In genomic region chr11:78982513-78983291, GRCm38 (mm10) we compare ENCODE assay signal across 10 mouse cellular contexts. TPM values are rescaled to one million over a fixed set of nuclear protein-coding genes. Genes with fewer than 3 reads are reported as not detected.
DNase-seq lines count a peak whose midpoint lies in the region; ATAC-seq and TF ChIP-seq lines count a peak whose summit lies in the region.
"Had no signal": no experiment of that assay in that cellular context is flagged by ENCODE, and none has a peak within 500 bp of the region (broad histone marks: within the 10 kb centered on the region; RNA-seq: fewer than 3 reads in every experiment).

No protein-coding gene starts in this region.

- no peak overlapping the region for H3K27ac ChIP-seq in heart, embryonic 10.5 days
- H3K27ac ChIP-seq in MEL (ENCODE audit: control insufficient read depth, low read depth, low read length), result peak overlapping the region; percentile 78
- H3K27ac ChIP-seq in intestine, embryonic 16.5 days (ENCODE audit: low read length), result peak overlapping the region; percentile 55
- H3K27ac ChIP-seq: limb, embryonic 12.5 days had no signal

- peak in 1 of 2 experiments; percentile 29 for TF ChIP-seq EP300 in MEL (IDR thresholded peaks at IDR 0.05; ENCODE audit: low read depth in 1 of 2, low read length in 2 of 2)

- ATAC-seq in intestine, embryonic 16.5 days, result no peak

- H3K4me1 ChIP-seq in heart, embryonic 10.5 days, result peaks cover 12% of the 10 kb centered on the region
- H3K4me1 ChIP-seq in MEL (ENCODE audit: control insufficient read depth in 1 of 2, insufficient read depth in 2 of 2, low read length in 2 of 2), result peaks cover 37 to 54% of the 10 kb centered on the region in 2 experiments
- peaks cover 31% of the 10 kb centered on the region for H3K4me1 ChIP-seq in intestine, embryonic 16.5 days (ENCODE audit: control insufficient read depth, insufficient read depth, low read length)

- no peaks in the 10 kb centered on the region for H3K27me3 ChIP-seq in heart, embryonic 10.5 days (ENCODE audit: insufficient read depth, poor library complexity, severe bottlenecking)
- no peaks in the 10 kb centered on the region for H3K27me3 ChIP-seq in MEL (ENCODE audit: control insufficient read depth in 1 of 2, insufficient read depth in 2 of 2, low read length in 2 of 2)
- no peaks in the 10 kb centered on the region for H3K27me3 ChIP-seq in intestine, embryonic 16.5 days (replicated peaks; ENCODE audit: control insufficient read depth, insufficient read depth, low read length)
- H3K27me3 ChIP-seq: limb, embryonic 12.5 days had no signal

- H3K9ac ChIP-seq in MEL (ENCODE audit: control insufficient read depth, low read depth, low read length, poor library complexity, severe bottlenecking), result peak overlapping the region; percentile 60
- 0 out of 2 replicates have a peak overlapping the region, but pooled peaks have one; percentile 65 for H3K9ac ChIP-seq in intestine, embryonic 16.5 days (ENCODE audit: low read depth, low read length)
- H3K9ac ChIP-seq: limb, embryonic 12.5 days had no signal

- no peaks in the 10 kb centered on the region for H3K36me3 ChIP-seq in heart, embryonic 10.5 days
- H3K36me3 ChIP-seq in MEL (ENCODE audit: control insufficient read depth in 1 of 2, insufficient read depth in 2 of 2, low read length in 2 of 2), result peaks cover 5 to 46% of the 10 kb centered on the region in 2 experiments
- H3K36me3 ChIP-seq in intestine, embryonic 16.5 days (ENCODE audit: control insufficient read depth, insufficient read depth, low read length), result no peaks in the 10 kb centered on the region
- H3K36me3 ChIP-seq: limb, embryonic 12.5 days had no signal

- H3K4me2 ChIP-seq in intestine, embryonic 16.5 days (ENCODE audit: low read depth, low read length), result peak overlapping the region; percentile 49
- H3K4me2 ChIP-seq: limb, embryonic 12.5 days had no signal

- no peak for TF ChIP-seq CTCF in MEL (IDR thresholded peaks at IDR 0.05 in 2 of 3, conservative IDR thresholded peaks at IDR 0.05 in 1 of 3; ENCODE audit: control insufficient read depth in 1 of 3, insufficient read depth in 1 of 3, low read depth in 2 of 3, low read length in 3 of 3, poor library complexity in 1 of 3, severe bottlenecking in 1 of 3)

- H3K9me3 ChIP-seq in heart, embryonic 10.5 days, result no peaks in the 10 kb centered on the region
- no peaks in the 10 kb centered on the region for H3K9me3 ChIP-seq in MEL (replicated peaks; ENCODE audit: insufficient read depth, low read length)
- no peaks in the 10 kb centered on the region for H3K9me3 ChIP-seq in intestine, embryonic 16.5 days (ENCODE audit: control insufficient read depth, low read length)
- H3K9me3 ChIP-seq: limb, embryonic 12.5 days had no signal

- no peak for TF ChIP-seq RAD21 in MEL (IDR thresholded peaks at IDR 0.05; ENCODE audit: low read depth, low read length)

- H3K4me3 ChIP-seq in heart, embryonic 10.5 days, result no peak overlapping the region
- H3K4me3 ChIP-seq in MEL (ENCODE audit: control insufficient read depth in 1 of 2, insufficient read depth in 1 of 2, low read depth in 2 of 2, low read length in 2 of 2), result peak overlapping the region; percentile 66 to 95
- H3K4me3 ChIP-seq in intestine, embryonic 16.5 days (ENCODE audit: low read length), result peak overlapping the region; percentile 8; the same call in 1 of the 2 replicates
- H3K4me3 ChIP-seq: limb, embryonic 12.5 days had no signal

- peak; percentile 65 for DNase-seq in heart, embryonic 10.5 days (ENCODE audit: low spot score)
- no peak for DNase-seq in heart, adult 9 months (ENCODE audit: low spot score in 2 of 2)
- peak; percentile 85 for DNase-seq in MEL (ENCODE audit: low read depth, low spot score)
- peak; percentile 59 to 63 for DNase-seq in natural killer cell, adult 2 months (ENCODE audit: low spot score in 2 of 2)
- DNase-seq in right cerebral cortex, postnatal 4 days, result no peak
- no peak for DNase-seq in cerebellum, adult 11 months
- no peak for DNase-seq in left cerebral cortex, postnatal 4 days
- DNase-seq: kidney, adult 18-20 months had no signal

- peak in 1 of 2 experiments; percentile 47; a peak in 1 of 4 replicates for TF ChIP-seq POLR2A in MEL (IDR thresholded peaks at IDR 0.05; ENCODE audit: control insufficient read depth in 1 of 2, insufficient read depth in 1 of 2, low read depth in 1 of 2, low read length in 2 of 2, poor library complexity in 1 of 2)

- H3K79me2 ChIP-seq in MEL (ENCODE audit: control insufficient read depth, insufficient read depth, low read length, poor library complexity), result peaks cover 46% of the 10 kb centered on the region

- WGBS in heart, embryonic 10.5 days, result 78% methylated on average over 12 of the region's 12 CpGs
- whole genome bisulfite sequencing in intestine, embryonic 16.5 days, result 66% methylated on average over 12 of the region's 12 CpGs

- intact Hi-C loops in left cerebral cortex, postnatal 4 days (cut with DNase I), result no loop called here

TF ChIP-seq in MEL, 35 proteins besides CTCF, POLR2A, EP300 and RAD21:
- TF ChIP-seq TBP (IDR thresholded peaks at IDR 0.05; ENCODE audit: low read depth, low read length) (peak; percentile 74), POLR2AphosphoS5 (IDR thresholded peaks at IDR 0.05; ENCODE audit: borderline replicate concordance, low read depth, low read length) (no peak), CHD1 (IDR thresholded peaks at IDR 0.05; ENCODE audit: low read depth, low read length) (0 out of 2 replicates have a peak, but pooled peaks have one; percentile 52), JUND (IDR thresholded peaks at IDR 0.05; ENCODE audit: low read depth, low read length) (no peak), POLR2AphosphoS2 (IDR thresholded peaks at IDR 0.05; ENCODE audit: low read length) (peak; percentile 52; the same call in 1 of the 2 replicates), GABPA (IDR thresholded peaks at IDR 0.05; ENCODE audit: low read depth, low read length) (no peak), E2F4 (IDR thresholded peaks at IDR 0.05; ENCODE audit: borderline replicate concordance, low read depth, low read length) (no peak), CHD2 (IDR thresholded peaks at IDR 0.05; ENCODE audit: low read length) (no peak), ZNF384 (IDR thresholded peaks at IDR 0.05; ENCODE audit: low read depth, low read length) (no peak), SMC3 (IDR thresholded peaks at IDR 0.05; ENCODE audit: low read depth, low read length) (no peak), BHLHE40 (IDR thresholded peaks at IDR 0.05; ENCODE audit: borderline replicate concordance, low read depth, low read length) (no peak), MYC (IDR thresholded peaks at IDR 0.05; ENCODE audit: low read depth, low read length) (no peak), GATA1 (IDR thresholded peaks at IDR 0.05; ENCODE audit: low read depth, low read length) (no peak; the same call in 1 of the 2 replicates), MAFK (IDR thresholded peaks at IDR 0.05; ENCODE audit: borderline replicate concordance, low read depth, low read length) (no peak; the same call in 1 of the 2 replicates), MAX (IDR thresholded peaks at IDR 0.05; ENCODE audit: low read length) (peak; percentile 4; the same call in 1 of the 2 replicates), ETS1 (IDR thresholded peaks at IDR 0.05; ENCODE audit: low read depth, low read length) (peak; percentile 88), UBTF (IDR thresholded peaks at IDR 0.05; ENCODE audit: borderline replicate concordance, insufficient read depth, low read depth, low read length) (no peak), MAZ (IDR thresholded peaks at IDR 0.05; ENCODE audit: low read depth, low read length) (peak; percentile 59; the same call in 1 of the 2 replicates), ELF1 (IDR thresholded peaks at IDR 0.05; ENCODE audit: low read depth, low read length) (peak; percentile 66), HCFC1 (IDR thresholded peaks at IDR 0.05; ENCODE audit: low read depth, low read length) (no peak; the same call in none of the 2 replicates), TAL1 (IDR thresholded peaks at IDR 0.05; ENCODE audit: low read length) (no peak), ZKSCAN1 (IDR thresholded peaks at IDR 0.05; ENCODE audit: low read depth, low read length) (no peak), MXI1 (IDR thresholded peaks at IDR 0.05; ENCODE audit: low read depth, low read length) (peak; percentile 46; the same call in 1 of the 2 replicates), USF2 (IDR thresholded peaks at IDR 0.05; ENCODE audit: borderline replicate concordance in 1 of 2, insufficient read depth in 1 of 2, low read depth in 1 of 2, low read length in 2 of 2) (no peak), USF1 (IDR thresholded peaks at IDR 0.05; ENCODE audit: low read depth, low read length) (peak; percentile 82), KAT2A (conservative IDR thresholded peaks at IDR 0.05; ENCODE audit: low read depth, low read length) (no peak), MEF2A (IDR thresholded peaks at IDR 0.05; ENCODE audit: extremely low read depth, insufficient replicate concordance, low read depth, low read length, poor library complexity, severe bottlenecking) (no peak), RCOR1 (IDR thresholded peaks at IDR 0.05; ENCODE audit: low read depth, low read length) (peak; percentile 43), NELFE (IDR thresholded peaks at IDR 0.05; ENCODE audit: low read depth, low read length) (peak; percentile 43; the same call in 1 of the 2 replicates), MYB (IDR thresholded peaks at IDR 0.05; ENCODE audit: low read depth, low read length) (no peak), ZC3H11A (IDR thresholded peaks at IDR 0.05; ENCODE audit: low read depth, low read length) (no peak), TCF12 (IDR thresholded peaks at IDR 0.05; ENCODE audit: low read depth, low read length) (peak; percentile 60; the same call in 1 of the 2 replicates), NRF1 (IDR thresholded peaks at IDR 0.05; ENCODE audit: insufficient read depth, low read depth, low read length, poor library complexity, severe bottlenecking) (no peak), ZMIZ1 (IDR thresholded peaks at IDR 0.05; ENCODE audit: low read depth, low read length) (peak; percentile 72), SIN3A (IDR thresholded peaks at IDR 0.05; ENCODE audit: low read length) (peak; percentile 77)

RNA-seq across cellular contexts. Expression of gene Lgals9, which starts 2.0 kb away (rescaled TPM):
- 11.6 and 29.8 TPM in 2 replicates for polyA plus RNA-seq in heart, embryonic 10.5 days (2016; fragmentation: Nextera tagmentation; extraction: Ambion mirVana)
- 160 and 184 TPM in 2 replicates for total RNA-seq in MEL (2012; rRNA removed)
- polyA plus RNA-seq in MEL (2012; ENCODE audit: insufficient read depth in 1 of 2, insufficient read length in 2 of 2, low read depth in 1 of 2, low replicate concordance in 2 of 2, missing spikeins in 1 of 2), result 100 to 1,000 TPM; 228 to 287 TPM
- polyA plus RNA-seq in intestine, embryonic 16.5 days (2015; fragmentation: Nextera tagmentation; extraction: Ambion mirVana), result 96.1 and 111 TPM in 2 replicates
- 1 to 10 TPM; 4.1 to 5.2 TPM for total RNA-seq in left cerebral cortex, postnatal 4 days (2021)

Comparison
In these comparisons a context has a peak if more than half of its experiments do, and no peak if none do; other contexts are left out.
1. DNase-seq: peak in heart, embryonic 10.5 days (single experiment), MEL (single experiment) and natural killer cell, adult 2 months (2 of 2); none in heart, adult 9 months (0 of 2), right cerebral cortex, postnatal 4 days (single experiment), cerebellum, adult 11 months (single experiment) and left cerebral cortex, postnatal 4 days (single experiment).